Mouse (Mus musculus): ENCODE data around the gene Atrnl1.

The Atrnl1 gene

GRCm38 (mm10) chr19:58068958-58069357 is 458.1 kb downstream of the Atrnl1 start:
- no peak for DNase-seq (ENCODE audit: low spot score in 2 of 2)

DNA sequence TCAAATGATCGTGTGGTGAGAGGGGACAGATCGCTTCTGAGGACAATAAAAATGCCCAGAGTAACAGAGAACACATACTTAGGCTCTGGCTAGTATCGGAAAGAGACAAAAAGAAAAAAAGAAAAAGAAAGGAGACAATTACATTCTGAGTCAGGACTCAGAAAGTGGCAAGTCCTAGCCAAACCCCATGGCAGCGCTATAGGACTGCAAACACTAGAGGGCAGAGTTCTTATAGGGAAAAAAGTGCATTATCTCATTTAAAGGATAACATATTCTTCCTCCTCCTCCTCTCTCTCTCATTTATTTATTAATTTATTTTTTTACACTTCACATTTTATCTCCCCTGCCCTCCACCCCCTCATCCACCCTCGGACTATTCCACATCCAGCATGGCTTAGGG is 461.6 kb downstream of the Atrnl1 start:
- no peak for DNase-seq (ENCODE audit: low spot score in 2 of 2)

DNA sequence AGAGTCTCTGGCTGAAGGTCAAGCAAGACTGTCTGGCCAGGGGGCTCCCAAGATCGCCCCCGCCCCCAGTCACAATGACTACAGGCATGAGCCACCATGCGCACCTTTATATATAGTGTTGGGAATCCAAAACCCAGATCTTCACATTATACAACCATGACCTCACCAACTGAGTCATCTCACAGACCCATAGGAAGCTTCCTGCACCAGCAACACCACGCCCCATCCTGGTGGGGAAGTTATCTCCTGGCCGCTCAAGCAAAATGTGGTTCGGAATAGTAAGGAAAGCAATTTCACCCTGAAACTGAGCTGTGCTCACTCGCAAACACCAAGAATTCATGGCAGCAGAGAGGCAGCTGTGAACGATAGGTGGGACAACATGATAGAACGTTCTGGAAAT is 462.0 kb downstream of the Atrnl1 start:
- DNase-seq (ENCODE audit: low spot score in 2 of 2), result no peak

- no peak for DNase-seq (ENCODE audit: low spot score in 2 of 2)
Measured at GRCm38 (mm10) chr19:58075252-58075651, 464.4 kb downstream of the Atrnl1 start.

- DNase-seq (ENCODE audit: low spot score in 2 of 2), result no peak
Measured at GRCm38 (mm10) chr19:58076961-58077371, 466.1 kb downstream of the Atrnl1 start.

DNA sequence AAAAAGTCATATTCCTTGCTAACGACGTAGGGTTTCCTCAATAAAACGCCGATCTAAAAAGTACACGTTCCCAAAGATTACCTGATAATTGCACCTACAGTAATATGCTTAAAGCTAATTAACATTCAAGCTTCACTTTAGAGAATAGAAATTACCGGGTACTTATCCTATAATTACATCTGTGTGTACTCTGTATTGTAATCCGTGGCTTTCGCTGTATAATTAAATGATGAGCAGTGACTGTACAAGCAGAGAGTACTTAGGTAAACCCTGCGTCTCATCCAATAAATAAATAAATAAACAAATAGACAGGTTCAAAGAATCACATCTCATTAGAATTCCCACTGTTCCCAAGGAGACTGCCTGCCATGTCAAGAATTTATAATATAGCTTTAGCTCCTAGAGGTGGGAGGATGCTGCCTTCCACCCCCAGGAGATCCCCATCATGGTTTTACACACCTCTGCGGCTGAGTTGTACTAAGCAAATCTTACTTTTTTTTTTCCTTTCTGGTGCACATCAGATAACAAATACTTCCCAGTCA is 466.8 kb downstream of the Atrnl1 start:
- DNase-seq (ENCODE audit: low spot score in 2 of 2), result no peak

GRCm38 (mm10) chr19:58080168-58080567 is 469.3 kb downstream of the Atrnl1 start:
- DNase-seq (ENCODE audit: low spot score in 2 of 2), result no peak

DNA sequence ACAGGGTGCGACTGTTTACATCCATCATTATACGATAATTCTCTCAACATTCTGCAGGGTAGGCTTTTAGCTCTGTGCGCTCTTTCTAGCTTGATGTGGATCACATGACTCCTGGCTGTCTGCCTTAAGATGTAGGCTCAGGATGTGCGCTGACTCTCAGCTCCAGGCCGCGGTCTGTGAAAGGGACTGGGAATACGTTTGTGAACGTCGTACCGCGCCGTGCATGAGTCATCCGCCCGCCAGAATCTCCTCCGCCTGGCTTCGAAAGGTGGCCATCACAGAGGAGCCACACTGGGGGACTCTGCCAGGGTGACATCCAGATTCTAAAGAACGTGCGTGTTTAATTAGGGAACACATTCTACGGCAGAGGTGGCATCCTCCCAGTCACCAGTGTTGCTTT is 471.9 kb downstream of the Atrnl1 start:
- DNase-seq (ENCODE audit: low spot score in 2 of 2), result no peak

DNA sequence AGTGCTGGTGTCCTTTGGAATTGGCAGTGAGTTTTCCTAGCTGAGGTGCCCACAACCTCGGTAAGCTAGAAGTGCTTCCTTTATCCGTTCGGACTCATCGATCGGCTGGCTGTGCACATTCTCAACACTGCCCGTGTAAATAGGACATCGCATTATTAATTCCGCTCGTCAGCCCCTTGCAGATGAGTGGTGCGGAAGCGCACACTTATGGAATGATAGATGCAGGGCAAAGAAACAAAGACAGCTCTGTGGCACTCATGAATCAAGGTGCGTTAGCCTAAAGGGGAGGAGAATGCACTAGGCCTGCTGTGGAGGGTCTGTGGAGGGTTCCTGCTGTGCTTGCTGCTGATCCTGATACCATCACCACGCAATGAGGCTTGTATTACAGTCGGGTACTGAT is 474.0 kb downstream of the Atrnl1 start:
- DNase-seq (ENCODE audit: low spot score in 2 of 2), result no peak

- DNase-seq (ENCODE audit: low spot score in 2 of 2), result no peak
Measured at GRCm38 (mm10) chr19:58086734-58087133, 475.9 kb downstream of the Atrnl1 start.

DNA sequence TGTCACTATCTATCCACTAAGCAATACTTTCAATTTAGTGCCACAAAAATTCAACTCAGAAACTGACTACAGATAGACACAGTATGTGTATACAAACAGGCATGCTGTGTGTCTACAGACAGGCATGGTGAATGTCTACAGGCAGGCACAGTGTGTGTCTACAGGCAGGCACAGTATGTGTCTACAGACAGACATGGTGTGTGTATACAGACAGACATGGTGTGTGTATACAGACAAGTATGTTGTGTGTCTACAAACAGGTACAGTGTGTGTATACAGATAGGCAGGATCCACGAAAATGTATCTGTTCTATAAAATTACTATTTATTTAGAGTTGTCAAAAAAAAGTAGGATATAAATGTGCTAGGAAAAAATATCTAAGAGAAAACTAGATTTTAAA is 477.1 kb downstream of the Atrnl1 start:
- DNase-seq (ENCODE audit: low spot score in 2 of 2), result no peak

DNA sequence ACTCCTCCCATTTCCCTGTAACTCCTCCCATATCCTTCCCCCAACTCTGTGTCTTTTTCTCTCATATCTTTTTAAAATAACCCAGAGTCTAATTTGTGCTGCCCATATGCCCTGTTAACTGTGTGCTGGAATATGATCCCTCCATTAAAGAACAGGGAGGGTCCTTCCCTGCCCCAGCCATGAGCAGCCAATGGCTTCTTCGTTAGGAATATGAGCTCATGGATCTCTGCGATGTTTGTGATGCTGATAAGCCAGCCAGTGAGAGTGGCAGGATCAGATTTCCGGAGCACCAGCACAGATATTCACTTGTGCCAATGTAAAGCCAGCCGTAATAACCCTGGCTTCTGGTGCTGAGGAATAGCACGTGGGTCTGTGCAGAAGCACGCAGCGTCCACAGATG is 477.6 kb downstream of the Atrnl1 start:
- DNase-seq (ENCODE audit: low spot score in 2 of 2), result no peak

DNA sequence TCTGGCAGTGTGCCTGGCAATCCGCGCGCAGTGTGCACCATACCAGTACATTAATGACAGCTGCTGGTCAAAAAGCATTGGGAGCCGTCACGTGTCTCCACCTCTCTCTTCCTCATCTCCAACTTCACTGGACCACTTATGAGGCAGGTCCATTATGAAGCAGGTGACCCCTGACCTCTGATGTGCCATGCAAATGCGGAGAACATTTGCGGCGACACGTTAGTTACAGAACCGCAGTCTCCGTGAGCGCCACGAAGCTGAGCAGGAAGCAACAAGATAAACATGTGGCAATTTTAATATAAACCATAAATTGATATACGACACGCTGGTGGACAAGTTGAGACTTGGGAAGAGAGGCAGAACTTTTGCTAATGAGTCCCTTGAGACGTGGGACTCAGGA is 481.1 kb downstream of the Atrnl1 start:
- DNase-seq (ENCODE audit: low spot score in 2 of 2), result no peak

- no peak for DNase-seq (ENCODE audit: low spot score in 2 of 2)
Measured at GRCm38 (mm10) chr19:58094781-58095543, 484.1 kb downstream of the Atrnl1 start.

DNA sequence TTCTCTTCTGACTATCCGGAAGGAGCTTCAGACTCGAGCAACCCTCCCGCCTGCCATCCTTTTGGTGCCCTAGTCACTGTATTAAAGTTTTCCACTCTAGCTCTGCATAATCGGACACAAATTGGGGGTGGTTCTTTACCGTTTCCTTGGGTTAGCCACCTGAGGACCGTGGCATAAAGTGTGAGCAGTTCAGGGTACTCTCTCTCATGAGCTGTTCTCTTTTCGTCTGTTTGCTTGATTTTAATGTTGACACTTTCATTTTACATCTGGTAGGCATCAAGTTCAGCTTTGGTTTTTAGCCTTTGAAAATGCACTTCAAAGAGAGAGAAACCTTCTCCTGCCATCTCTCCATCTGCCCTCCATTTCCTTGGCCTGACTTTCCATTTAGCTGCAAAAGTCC is 484.9 kb downstream of the Atrnl1 start:
- no peak for DNase-seq (ENCODE audit: low spot score in 2 of 2)

- no peak for DNase-seq (ENCODE audit: low spot score in 2 of 2)
Measured at GRCm38 (mm10) chr19:58097195-58097594, 486.4 kb downstream of the Atrnl1 start.

DNA sequence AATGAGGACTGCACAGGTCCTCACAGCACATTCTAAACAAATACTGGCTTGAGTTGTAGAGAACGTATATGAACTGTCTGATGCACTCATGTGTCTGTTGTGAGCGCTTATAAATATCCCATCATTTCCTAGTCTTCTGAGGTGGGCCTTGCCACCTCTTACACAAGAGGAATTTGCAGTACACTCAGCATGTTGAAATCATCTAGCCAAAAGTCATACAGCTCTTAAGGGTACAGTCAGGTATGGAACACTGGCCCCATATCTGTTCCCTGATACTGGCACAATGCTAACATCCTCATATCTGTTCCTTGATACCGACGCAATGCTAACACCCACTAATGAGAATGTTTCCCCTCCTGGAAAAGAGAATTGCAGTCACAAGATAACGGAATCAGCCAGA is 488.7 kb downstream of the Atrnl1 start:
- DNase-seq (ENCODE audit: low spot score in 2 of 2), result no peak

- no peak for DNase-seq (ENCODE audit: low spot score in 2 of 2)
Measured at GRCm38 (mm10) chr19:58100381-58100780, 489.5 kb downstream of the Atrnl1 start.

- DNase-seq (ENCODE audit: low spot score in 2 of 2), result no peak
Measured at GRCm38 (mm10) chr19:58104544-58104943, 493.7 kb downstream of the Atrnl1 start.

DNA sequence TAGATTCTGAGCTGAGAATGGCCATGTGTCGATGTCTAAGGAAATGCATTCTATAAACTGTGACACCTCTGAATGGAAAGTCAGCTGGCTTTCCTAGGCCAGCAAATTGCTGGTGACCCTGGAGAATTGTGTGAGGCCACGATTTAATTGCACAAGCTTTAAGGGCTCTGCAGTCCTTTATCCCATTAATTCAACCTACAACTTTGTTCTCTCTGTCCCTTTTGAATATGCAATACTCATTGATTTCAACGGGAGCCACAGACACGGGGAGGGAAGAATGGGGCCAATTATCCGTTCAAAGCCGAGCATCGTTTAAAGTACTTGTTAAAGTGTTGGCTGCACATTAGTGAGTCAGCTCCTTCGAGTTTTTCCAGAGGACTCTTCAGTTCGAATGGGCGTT is 496.8 kb downstream of the Atrnl1 start:
- no peak for DNase-seq (ENCODE audit: low spot score in 2 of 2)

GRCm38 (mm10) chr19:58110491-58110890 is 499.7 kb downstream of the Atrnl1 start:
- DNase-seq (ENCODE audit: low spot score in 2 of 2), result no peak

DNA sequence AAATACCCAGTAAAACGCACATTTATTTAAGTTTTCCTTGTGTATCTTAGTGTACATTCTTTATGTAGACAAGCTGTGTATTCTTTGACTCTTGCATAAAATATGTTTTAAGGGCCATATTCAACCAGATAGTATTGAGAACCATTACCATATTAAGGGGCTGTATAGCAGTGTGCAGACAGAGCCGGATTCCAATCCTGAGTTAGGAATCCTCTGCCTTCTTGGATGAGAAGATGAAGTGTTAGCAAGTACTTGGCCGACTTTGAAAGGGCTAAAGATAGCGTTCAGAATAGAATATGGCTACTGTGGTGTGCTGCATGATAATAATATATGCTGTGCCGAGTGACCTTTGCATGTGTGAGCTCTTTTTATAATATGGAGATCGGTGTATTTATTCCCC is 500.5 kb downstream of the Atrnl1 start:
- DNase-seq (ENCODE audit: low spot score in 2 of 2), result no peak

GRCm38 (mm10) chr19:58112151-58112550 is 501.3 kb downstream of the Atrnl1 start:
- no peak for DNase-seq (ENCODE audit: low spot score in 2 of 2)
